Mouse (Mus musculus) limb, embryonic 15.5 days (tissue): Measurements from ENCODE around the gene Slc22a20. TPM values are rescaled to one million over a fixed set of nuclear protein-coding genes. Genes with fewer than 3 reads are reported as not detected.

Experiments
- ATAC-seq: fragments of 200-750 bp; cut with Nextera tagmentation; 2 replicates; pipeline ENCODE4 v1.8.0; 2017; ENCODE audit warnings: low read depth, moderate TSS enrichment; ENCODE audit not compliant: insufficient number of reproducible peaks, low FRiP score, low TSS enrichment
- H3K27ac ChIP-seq: fragments of 300-500 bp; sonication (generic); 2 replicates; pipeline ENCODE4 v1.5.1; 2015; ENCODE audit warnings: moderate library complexity, mild to moderate bottlenecking, inconsistent platforms
- H3K27me3 ChIP-seq: fragments of 300-500 bp; sonication (generic); 2 replicates; pipeline ENCODE4 v1.6.1; 2015; ENCODE audit warnings: inconsistent platforms
- H3K36me3 ChIP-seq: fragments of 300-500 bp; sonication (generic); 2 replicates; pipeline ENCODE4 v1.6.1; 2015; ENCODE audit warnings: inconsistent platforms
- H3K4me1 ChIP-seq: fragments of 300-500 bp; sonication (generic); 2 replicates; pipeline ENCODE4 v1.6.1; 2015; ENCODE audit warnings: inconsistent platforms
- H3K4me2 ChIP-seq: fragments of 300-500 bp; sonication (generic); 2 replicates; pipeline ENCODE4 v1.6.1; 2015; ENCODE audit warnings: mild to moderate bottlenecking, inconsistent platforms
- H3K4me3 ChIP-seq: fragments of 300-500 bp; sonication (generic); 2 replicates; pipeline ENCODE4 v1.5.1; 2015; ENCODE audit warnings: mild to moderate bottlenecking, inconsistent platforms
- H3K9ac ChIP-seq: fragments of 300-500 bp; sonication (generic); 2 replicates; pipeline ENCODE4 v1.6.1; 2015; ENCODE audit warnings: inconsistent platforms
- H3K9me3 ChIP-seq: fragments of 300-500 bp; sonication (generic); 2 replicates; pipeline ENCODE4 v1.6.1; 2016; ENCODE audit warnings: inconsistent platforms
- WGBS: fragments of 180-500 bp; shearing (Covaris S2); methylation state at CpG from one replicate; pipeline ENCODE4 v1.1.7; 2015; 5-methylcytosine and 5-hydroxymethylcytosine counted together
- polyA plus RNA-seq: library from polyadenylated mRNA; unstranded; fragments of >200 nt; fragmentation: Nextera tagmentation; extraction: Ambion mirVana; gene quantifications from 2 replicates; pipeline ENCODE4 v1.2.1, GENCODE M21; 2015

Gene Slc22a20
- polyA plus RNA-seq, 1 experiment from 2014 or later: not detected

DNA sequence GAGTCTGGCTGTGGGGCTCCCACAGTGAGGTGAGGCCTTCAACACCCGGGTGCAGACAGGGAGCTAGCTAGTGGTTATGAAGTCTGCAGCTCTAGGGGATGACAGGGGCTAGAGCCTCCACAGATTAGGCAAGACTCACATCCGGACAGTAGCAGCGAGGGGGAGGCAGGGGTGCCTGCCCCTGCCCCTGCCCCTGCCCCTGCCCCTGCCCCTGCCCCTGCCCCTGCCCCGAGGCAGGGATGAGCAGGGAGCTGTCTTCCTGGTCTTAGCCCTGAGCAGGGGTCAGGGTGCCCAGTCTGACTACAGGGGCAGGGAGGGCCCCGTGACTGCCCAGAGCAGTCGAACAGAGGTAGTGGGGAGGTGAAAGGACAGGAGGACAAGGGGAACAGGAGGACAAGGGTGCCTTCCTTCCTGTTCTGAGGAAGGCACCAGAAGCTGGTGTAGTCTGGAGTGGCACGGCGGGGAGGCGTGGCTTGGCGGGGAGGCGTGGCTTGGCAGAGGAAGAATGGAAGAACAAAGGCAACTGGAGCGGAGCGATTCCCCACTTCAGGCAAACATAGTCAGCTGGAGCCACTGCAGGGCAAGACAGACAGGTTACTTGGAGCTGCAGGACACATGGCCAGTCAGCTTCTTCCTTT is 3.0 kb upstream of the Slc22a20 start:
- H3K27me3 ChIP-seq: no peaks in the 10 kb centered on the region
- H3K27ac ChIP-seq: peak overlapping the region; percentile 54
- WGBS: 15% methylated on average over 11 of the region's 13 CpGs
- peaks cover 23% of the 10 kb centered on the region for H3K4me1 ChIP-seq
- no peak overlapping the region for H3K9ac ChIP-seq
- H3K4me3 ChIP-seq: no peak overlapping the region
- peaks cover 28% of the 10 kb centered on the region for H3K36me3 ChIP-seq
- no peak overlapping the region for H3K4me2 ChIP-seq
- H3K9me3 ChIP-seq: no peaks in the 10 kb centered on the region
- ATAC-seq: no peak

GRCm38 (mm10) chr19:5988027-5988814 is 2.3 kb upstream of the Slc22a20 start:
- Histone ChIP-seq H3K4me2 (no peak overlapping the region), H3K27ac (peak overlapping the region; percentile 54), H3K9ac (no peak overlapping the region), H3K27me3 (no peaks in the 10 kb centered on the region), H3K36me3 (peaks cover 25% of the 10 kb centered on the region), H3K4me3 (no peak overlapping the region), H3K4me1 (peaks cover 23% of the 10 kb centered on the region), H3K9me3 (no peaks in the 10 kb centered on the region)
- WGBS: 44% methylated on average over 5 of the region's 5 CpGs
- ATAC-seq: no peak

GRCm38 (mm10) chr19:5980477-5980876 is 5.5 kb downstream of the Slc22a20 start:
- Histone ChIP-seq H3K27ac (no peak overlapping the region), H3K4me2 (no peak overlapping the region), H3K27me3 (no peaks in the 10 kb centered on the region), H3K9me3 (no peaks in the 10 kb centered on the region), H3K36me3 (no peaks in the 10 kb centered on the region), H3K9ac (no peak overlapping the region), H3K4me3 (no peak overlapping the region), H3K4me1 (peaks cover 11% of the 10 kb centered on the region)
- ATAC-seq: no peak
- 88% methylated on average over 9 of the region's 9 CpGs for WGBS

DNA sequence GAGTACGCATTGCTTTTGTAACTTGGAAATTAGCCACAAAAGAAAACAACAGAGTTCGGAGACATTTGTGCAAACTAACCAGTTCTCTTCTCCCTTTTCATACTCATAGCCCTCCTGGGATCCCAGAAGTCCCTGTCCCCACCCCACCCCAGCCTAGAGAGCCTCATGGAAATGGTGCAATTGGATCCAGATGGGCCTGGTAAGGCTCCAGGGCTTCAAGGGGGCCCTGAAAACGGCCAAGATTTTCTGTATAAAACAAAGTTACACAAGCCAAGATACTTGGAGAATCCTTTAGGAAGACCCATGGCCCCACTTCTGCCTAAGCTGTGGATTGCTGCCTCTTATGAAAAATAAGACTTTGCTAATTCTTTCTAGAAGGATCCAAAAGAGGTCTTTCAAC is 8.2 kb downstream of the Slc22a20 start:
- Histone ChIP-seq H3K9me3 (no peaks in the 10 kb centered on the region), H3K36me3 (no peaks in the 10 kb centered on the region), H3K27ac (peak overlapping the region; percentile 80), H3K4me2 (no peak overlapping the region), H3K4me1 (peaks cover 15% of the 10 kb centered on the region), H3K9ac (no peak overlapping the region), H3K27me3 (no peaks in the 10 kb centered on the region), H3K4me3 (no peak overlapping the region)
- no peak for ATAC-seq
- 40% methylated on average over 3 of the region's 3 CpGs for WGBS

DNA sequence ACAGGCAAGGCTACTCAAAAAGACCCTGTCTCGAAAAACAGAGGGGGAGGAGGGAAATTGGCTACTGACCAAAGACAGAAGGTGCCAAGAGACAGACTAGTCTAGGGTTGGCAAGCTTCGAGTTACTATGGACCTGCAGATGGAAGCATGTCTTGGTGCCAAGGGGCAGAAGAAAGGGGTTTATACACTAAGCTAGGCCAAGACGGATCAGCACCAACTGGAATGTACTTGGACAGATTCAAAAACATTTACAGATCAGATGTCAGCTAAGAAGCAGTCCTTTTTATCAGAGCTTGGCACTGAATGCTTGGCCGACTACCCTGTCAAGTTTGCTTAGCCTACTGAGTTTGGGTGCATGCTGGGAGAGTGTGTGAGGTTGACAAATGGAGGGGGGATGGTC is 10.3 kb downstream of the Slc22a20 start:
- Histone ChIP-seq H3K27ac (no peak overlapping the region), H3K4me3 (no peak overlapping the region), H3K9me3 (no peaks in the 10 kb centered on the region), H3K4me1 (peaks cover 15% of the 10 kb centered on the region), H3K4me2 (no peak overlapping the region), H3K9ac (no peak overlapping the region), H3K27me3 (no peaks in the 10 kb centered on the region), H3K36me3 (no peaks in the 10 kb centered on the region)
- 0 out of 2 replicates have a peak, but pooled peaks have one; percentile 33 for ATAC-seq
- 65% methylated on average over 4 of the region's 4 CpGs for WGBS

DNA sequence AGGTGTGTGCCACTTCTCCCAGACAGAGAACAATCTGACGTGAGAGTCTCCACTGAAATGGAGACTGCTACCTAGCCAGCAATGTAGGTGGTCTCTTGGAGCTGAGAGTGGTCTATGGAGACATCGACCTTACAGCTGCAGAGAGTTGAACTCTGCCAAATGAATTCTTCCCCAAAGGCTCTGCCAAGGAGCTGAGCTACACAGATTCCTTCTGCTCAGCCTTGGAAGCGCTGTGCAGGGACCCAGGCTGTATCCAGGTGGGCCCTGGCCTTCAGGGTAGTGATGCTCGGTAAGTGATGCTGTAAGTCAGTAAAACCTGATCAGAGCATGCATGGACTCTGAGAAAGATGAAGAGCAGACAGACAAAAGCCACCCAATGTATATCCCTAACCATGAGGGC is 10.8 kb downstream of the Slc22a20 start:
- H3K27me3 ChIP-seq: no peaks in the 10 kb centered on the region
- WGBS: 56% methylated on average over 4 of the region's 4 CpGs
- H3K9me3 ChIP-seq: no peaks in the 10 kb centered on the region
- no peaks in the 10 kb centered on the region for H3K36me3 ChIP-seq
- H3K9ac ChIP-seq: no peak overlapping the region
- H3K4me1 ChIP-seq: peaks cover 15% of the 10 kb centered on the region
- H3K4me2 ChIP-seq: no peak overlapping the region
- ATAC-seq: peak; percentile 64; the same call in 1 of the 2 replicates
- no peak overlapping the region for H3K4me3 ChIP-seq
- H3K27ac ChIP-seq: no peak overlapping the region

DNA sequence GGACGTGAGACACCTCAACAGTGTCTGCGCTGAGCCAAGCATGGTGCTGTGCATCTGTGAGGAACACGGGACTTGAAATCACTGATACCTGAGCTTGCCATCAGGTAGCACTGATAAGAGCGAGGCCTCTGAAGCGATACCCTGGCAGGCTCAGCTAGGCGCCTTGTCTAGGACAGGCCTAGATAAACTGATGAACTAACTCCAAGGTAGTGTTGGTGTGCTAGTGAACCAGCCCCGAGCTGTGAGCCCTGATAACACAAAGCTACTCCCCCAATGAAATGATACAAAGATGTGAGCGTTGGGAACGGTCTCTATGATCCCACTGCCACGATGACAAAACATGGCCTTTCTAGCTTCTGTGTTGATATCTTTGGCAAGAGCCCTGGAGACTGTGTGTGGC is 18.3 kb downstream of the Slc22a20 start:
- no peaks in the 10 kb centered on the region for H3K27me3 ChIP-seq
- WGBS: 89% methylated on average over 10 of the region's 10 CpGs
- ATAC-seq: no peak

GRCm38 (mm10) chr19:5966786-5967185 is 19.2 kb downstream of the Slc22a20 start:
- Histone ChIP-seq H3K9me3 (no peaks in the 10 kb centered on the region), H3K9ac (no peak overlapping the region), H3K27ac (no peak overlapping the region), H3K4me1 (peaks cover 23% of the 10 kb centered on the region), H3K4me2 (no peak overlapping the region), H3K27me3 (no peaks in the 10 kb centered on the region), H3K36me3 (no peaks in the 10 kb centered on the region), H3K4me3 (no peak overlapping the region)
- WGBS: 53% methylated on average over 6 of the region's 6 CpGs
- no peak for ATAC-seq

More for the DNA sequence above, 18.3 kb downstream of the Slc22a20 start:
- no peak overlapping the region for H3K9ac ChIP-seq
- no peaks in the 10 kb centered on the region for H3K36me3 ChIP-seq
- no peak overlapping the region for H3K27ac ChIP-seq
- H3K4me2 ChIP-seq: no peak overlapping the region
- H3K9me3 ChIP-seq: no peaks in the 10 kb centered on the region
- H3K4me3 ChIP-seq: no peak overlapping the region
- H3K4me1 ChIP-seq: peaks cover 18% of the 10 kb centered on the region

DNA sequence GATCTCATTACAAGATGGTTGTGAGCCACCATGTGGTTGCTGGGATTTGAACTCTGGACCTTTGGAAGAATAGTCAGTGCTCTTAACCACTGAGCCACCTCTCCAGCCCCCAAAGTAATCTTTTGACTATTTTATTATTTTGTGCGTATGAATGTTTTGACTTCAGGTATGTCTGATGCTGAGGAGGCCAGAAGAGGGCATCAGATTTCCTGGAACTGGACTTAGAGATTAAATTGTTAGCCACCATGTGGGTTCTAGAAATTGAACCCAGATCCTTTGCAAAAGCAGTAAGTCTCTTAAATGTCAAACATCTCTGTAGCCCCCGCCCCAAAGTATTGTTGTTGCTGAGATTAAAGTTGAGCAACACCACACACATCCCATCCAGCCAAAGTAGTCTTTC is 20.0 kb downstream of the Slc22a20 start:
- H3K9ac ChIP-seq: no peak overlapping the region
- ATAC-seq: no peak
- H3K4me2 ChIP-seq: no peak overlapping the region
- WGBS: 86% methylated on average over 2 of the region's 2 CpGs
- H3K9me3 ChIP-seq: no peaks in the 10 kb centered on the region
- H3K27ac ChIP-seq: no peak overlapping the region
- no peaks in the 10 kb centered on the region for H3K27me3 ChIP-seq
- peaks cover 23% of the 10 kb centered on the region for H3K4me1 ChIP-seq
- H3K36me3 ChIP-seq: peaks cover 5% of the 10 kb centered on the region; the same call in 1 of the 2 replicates
- no peak overlapping the region for H3K4me3 ChIP-seq

GRCm38 (mm10) chr19:5965280-5965679 is 20.7 kb downstream of the Slc22a20 start:
- Histone ChIP-seq H3K27ac (no peak overlapping the region), H3K27me3 (no peaks in the 10 kb centered on the region), H3K4me2 (no peak overlapping the region), H3K36me3 (peaks cover 10% of the 10 kb centered on the region; the same call in 1 of the 2 replicates), H3K4me3 (0 out of 2 replicates have a peak overlapping the region, but pooled peaks have one; percentile 73), H3K4me1 (peaks cover 23% of the 10 kb centered on the region), H3K9me3 (no peaks in the 10 kb centered on the region), H3K9ac (no peak overlapping the region)
- ATAC-seq: no peak
- 4% methylated on average over 4 of the region's 4 CpGs for WGBS

DNA sequence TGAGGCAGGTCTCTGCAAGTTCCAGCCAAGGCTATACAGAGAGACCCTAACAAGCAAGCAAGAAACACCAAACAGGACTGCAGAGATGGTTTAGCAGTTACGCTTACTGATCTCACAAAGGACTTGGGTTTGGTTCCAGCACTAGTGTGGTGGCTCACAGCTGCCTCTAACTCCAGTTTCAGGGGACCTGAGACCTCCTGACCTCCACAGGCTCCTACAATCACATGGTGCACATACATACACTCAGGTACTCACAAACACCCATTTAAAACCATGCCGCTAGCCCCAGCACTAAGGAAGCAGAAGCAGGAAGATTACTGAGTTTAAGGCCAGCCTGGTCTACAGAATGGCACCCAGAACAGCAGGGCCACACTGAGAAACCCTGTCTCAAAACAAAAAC is 21.1 kb downstream of the Slc22a20 start:
- Histone ChIP-seq H3K27me3 (no peaks in the 10 kb centered on the region), H3K36me3 (peaks cover 10% of the 10 kb centered on the region; the same call in 1 of the 2 replicates), H3K4me2 (peak overlapping the region; percentile 80), H3K27ac (0 out of 2 replicates have a peak overlapping the region, but pooled peaks have one; percentile 79), H3K4me3 (peak overlapping the region; percentile 73), H3K4me1 (peaks cover 23% of the 10 kb centered on the region), H3K9me3 (no peaks in the 10 kb centered on the region), H3K9ac (no peak overlapping the region)
- WGBS: 67% methylated on average over 2 of the region's 2 CpGs
- ATAC-seq: no peak

DNA sequence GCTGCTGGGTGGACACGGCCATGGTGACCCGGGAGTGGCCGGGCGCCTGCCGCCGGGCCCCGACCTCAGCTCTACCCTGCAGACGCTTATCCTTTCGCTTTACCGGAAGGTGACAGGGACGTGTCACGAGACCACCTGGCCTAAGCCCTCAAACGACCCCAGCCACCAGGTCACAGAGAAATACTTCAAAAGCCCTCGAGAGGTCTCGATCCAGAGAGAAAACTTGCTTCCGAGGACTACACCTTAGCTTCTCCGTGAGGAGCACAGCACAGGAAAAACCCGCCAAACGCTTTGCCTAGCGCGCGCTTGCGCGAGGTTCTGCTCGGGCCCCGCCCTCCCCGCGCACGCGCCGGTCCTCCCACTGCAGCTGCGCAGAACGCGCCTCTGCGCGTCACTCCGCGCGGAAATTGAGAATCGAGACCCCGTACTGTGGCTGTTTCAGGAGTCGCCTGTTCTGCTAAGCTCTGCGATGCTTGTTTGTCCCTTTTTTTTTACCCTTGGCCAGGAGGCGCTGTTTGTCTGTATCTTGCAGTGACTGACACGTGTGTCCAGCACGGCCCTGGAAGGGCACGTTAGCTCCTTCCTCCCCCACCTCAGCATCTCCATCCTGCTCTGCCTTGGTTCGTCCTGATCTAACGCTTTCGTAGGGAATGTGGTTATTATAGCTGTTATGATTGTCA is 21.9 kb downstream of the Slc22a20 start, which contains the start of gene Pola2:
Gene Pola2, minus strand, starts transcription at position 320 of the 680 bp plus-strand sequence.
- peak within 1 kb of the TSS; percentile 86 for H3K9ac ChIP-seq
- under 1% methylated on average over 50 of the region's 50 CpGs for WGBS
- H3K36me3 ChIP-seq: peaks cover 15% of the 10 kb centered on the region
- ATAC-seq: peak; percentile 75
- H3K4me2 ChIP-seq: peak within 1 kb of the TSS; percentile 80
- H3K4me1 ChIP-seq: peaks cover 23% of the 10 kb centered on the region
- H3K9me3 ChIP-seq: no peaks in the 10 kb centered on the region
- no peaks in the 10 kb centered on the region for H3K27me3 ChIP-seq
- peak within 1 kb of the TSS; percentile 79 for H3K27ac ChIP-seq
- peak within 1 kb of the TSS; percentile 73 for H3K4me3 ChIP-seq
